8 mouse cellular contexts compared by ENCODE assay signal in genomic region chr8:71396639-71397305, GRCm38 (mm10). TPM values are rescaled to one million over a fixed set of nuclear protein-coding genes. Genes with fewer than 3 reads are reported as not detected.
DNase-seq lines count a peak whose midpoint lies in the region; ATAC-seq and TF ChIP-seq lines count a peak whose summit lies in the region.

Gene Babam1, plus strand, starts transcription at chr8:71396861.

- no peak for TF ChIP-seq CTCF in G1E (IDR thresholded peaks at IDR 0.05; ENCODE audit: low read depth, low read length)
- no peak for TF ChIP-seq CTCF in lung, adult 2 months (IDR thresholded peaks at IDR 0.05; ENCODE audit: insufficient read depth, low read length)

- H3K36me3 ChIP-seq in G1E (replicated peaks), result peaks cover 36% of the 10 kb centered on the region
- H3K36me3 ChIP-seq in forebrain, embryonic 15.5 days, result peaks cover 16% of the 10 kb centered on the region

- peak within 1 kb of the TSS; percentile 76 for H3K27ac ChIP-seq in forebrain, embryonic 15.5 days (replicated peaks)

- peak; percentile 98 for ATAC-seq in G1E (ENCODE audit: extremely low read depth, insufficient number of reproducible peaks, low FRiP score, poor library complexity, severe bottlenecking)
- peak; percentile 99 for ATAC-seq in forebrain, embryonic 15.5 days (replicated peaks)
- ATAC-seq in neutrophil, adult 5-6 weeks (ENCODE audit: extremely low read depth, insufficient number of reproducible peaks, low FRiP score, poor library complexity, severe bottlenecking), result peak; percentile 97

- under 1% methylated on average over 34 of the region's 34 CpGs for WGBS in forebrain, embryonic 15.5 days
- under 1% methylated on average over 34 of the region's 34 CpGs for WGBS in lung, adult 2 months

- peaks cover 62% of the 10 kb centered on the region for H3K4me1 ChIP-seq in G1E (ENCODE audit: insufficient read depth, low read depth, low read length)
- H3K4me1 ChIP-seq in forebrain, embryonic 15.5 days, result peaks cover 17% of the 10 kb centered on the region
- peaks cover 9% of the 10 kb centered on the region for H3K4me1 ChIP-seq in lung, adult 2 months (ENCODE audit: control insufficient read depth, insufficient read depth, low read length)

- H3K4me2 ChIP-seq in forebrain, embryonic 15.5 days (replicated peaks), result peak within 1 kb of the TSS; percentile 78

- H3K4me3 ChIP-seq in G1E (ENCODE audit: low read depth, low read length), result peak within 1 kb of the TSS; percentile 78
- H3K4me3 ChIP-seq in forebrain, embryonic 15.5 days, result peak within 1 kb of the TSS; percentile 68
- peak within 1 kb of the TSS; percentile 69 for H3K4me3 ChIP-seq in lung, adult 2 months (replicated peaks; ENCODE audit: extremely low read depth, low read depth, low read length)

- TF ChIP-seq POLR2A in lung, adult 2 months (IDR thresholded peaks at IDR 0.05; ENCODE audit: borderline replicate concordance, extremely low read depth, low read depth, low read length), result peak; percentile 77; the same call in 1 of the 2 replicates

- intact Hi-C loops in heart, postnatal 25 days (cut with DNase I), result no loop called here

- no peaks in the 10 kb centered on the region; the same call in 1 of the 2 replicates for H3K27me3 ChIP-seq in G1E (ENCODE audit: insufficient read depth, low read length)
- H3K27me3 ChIP-seq in forebrain, embryonic 15.5 days, result no peaks in the 10 kb centered on the region

- H3K9me3 ChIP-seq in G1E (replicated peaks), result no peaks in the 10 kb centered on the region
- H3K9me3 ChIP-seq in forebrain, embryonic 15.5 days, result no peaks in the 10 kb centered on the region

- H3K9ac ChIP-seq in forebrain, embryonic 15.5 days (replicated peaks), result peak within 1 kb of the TSS; percentile 65

- DNase-seq in G1E (ENCODE audit: low spot score), result peak; percentile 97
- peak; percentile 97 for DNase-seq in cerebellum, adult 11-12 months
- DNase-seq in heart, postnatal 25 days (ENCODE audit: low spot score), result peak; percentile 93
- DNase-seq in layer of hippocampus, adult 18-20 months (ENCODE audit: low spot score in 2 of 2), result peak; percentile 93 to 97
- DNase-seq in lung, adult 2 months, result peak; percentile 87
- peak; percentile 83 to 87 for DNase-seq in thymus, adult 18-20 months

RNA-seq across cellular contexts. Expression of gene Babam1, which starts in this region (rescaled TPM):
- total RNA-seq in G1E (2014; fragmentation: Nextera tagmentation), result 58.4 and 83.8 TPM in 2 replicates
- 90.3 and 92.1 TPM in 2 replicates for total RNA-seq in G1E (2017)
- 106 and 107 TPM in 2 replicates for polyA plus RNA-seq in G1E (2012)
- 102 and 108 TPM in 2 replicates for polyA plus RNA-seq in forebrain, embryonic 15.5 days (2015; fragmentation: Nextera tagmentation; extraction: Ambion mirVana)
- total RNA-seq in heart, postnatal 25 days (2021), result 10 to 100 TPM; 67.0 to 69.5 TPM
- total RNA-seq in layer of hippocampus, adult 18-20 months (2021), result 100 to 1,000 TPM in 1 of 2 experiments, 10 to 100 TPM in 1; 94.1 to 103 TPM
- 120 and 145 TPM in 2 replicates for polyA plus RNA-seq in lung, adult 2 months (2012; rRNA removed)
- 57.7 and 63.6 TPM in 2 replicates for total RNA-seq in neutrophil, adult 5-6 weeks (2017)

Comparison
In these comparisons a context has a peak if more than half of its experiments do, and no peak if none do; other contexts are left out.
1. Peak in every context shown above with its lines: DNase-seq, ATAC-seq, H3K4me3 ChIP-seq and H3K27ac ChIP-seq.